Mouse (Mus musculus): ENCODE data around the gene Cldn14. TPM values are rescaled to one million over a fixed set of nuclear protein-coding genes. Genes with fewer than 3 reads are reported as not detected.

Gene Cldn14
- polyA plus RNA-seq, 1 experiment: 1.7 TPM

Other genes with a start within 250 kb of the Cldn14 start
- 22.1 and 24.6 TPM in 2 replicates for gene Morc3, start 176.7 kb downstream of the Cldn14 start, polyA plus RNA-seq (2012; rRNA removed)
- gene Chaf1b, start 124.9 kb downstream of the Cldn14 start, polyA plus RNA-seq (2012; rRNA removed): 1.3 and 1.4 TPM in 2 replicates
- gene Sim2, start 76.1 kb upstream of the Cldn14 start, polyA plus RNA-seq (2012; rRNA removed): 0.11 and 0.30 TPM in 2 replicates

Data from frontal cortex, adult 2 months (tissue).